Mouse (Mus musculus): ENCODE data around the gene Fbxo2. TPM values are rescaled to one million over a fixed set of nuclear protein-coding genes. Genes with fewer than 3 reads are reported as not detected.

Fbxo2 gene
- total RNA-seq, 1 experiment from 2014 or later = not detected

DNA sequence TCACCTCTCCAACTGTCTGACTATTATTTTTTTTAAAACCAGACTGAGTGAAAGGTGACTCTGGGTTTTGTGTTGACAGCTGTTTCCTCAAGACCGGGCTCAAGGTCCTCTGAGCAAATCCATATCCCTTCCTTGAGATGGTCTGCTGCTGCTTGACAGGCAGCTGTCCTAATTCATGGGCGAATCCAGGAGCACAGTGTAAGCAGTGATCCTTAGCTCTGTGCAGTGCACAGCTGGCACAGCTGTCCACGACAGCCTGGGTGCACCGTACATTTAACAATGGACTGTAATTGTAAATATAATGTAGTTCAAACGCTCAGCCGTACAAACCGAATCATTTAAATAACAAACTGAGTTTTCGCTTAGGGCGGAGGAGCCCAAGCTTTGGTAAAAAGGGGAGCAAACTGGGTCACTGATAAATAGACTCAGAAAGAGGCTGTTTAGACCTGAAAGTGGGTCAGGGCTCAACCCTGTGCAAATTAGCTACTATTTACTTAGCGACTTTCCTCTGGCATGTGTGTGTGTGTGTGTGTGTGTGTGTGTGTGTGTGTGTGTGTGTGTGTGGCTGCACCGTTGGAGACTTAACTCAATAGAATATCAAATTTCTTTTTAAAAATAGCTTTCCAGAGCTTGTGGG, 55.0 kb downstream of the Fbxo2 start:
- ATAC-seq (replicated peaks; ENCODE audit: insufficient number of reproducible peaks, low FRiP score, low TSS enrichment, poor library complexity, severe bottlenecking) = no peak

Other genes starting within 250 kb of the Fbxo2 start
- gene Plod1, start 223.9 kb upstream of the Fbxo2 start, total RNA-seq (2017) = 11.0 to 12.8 TPM (median 12.7 TPM) in 3 replicates
- 41.3 to 61.2 TPM (median 48.2 TPM) in 3 replicates for gene 2510039O18Rik, start 219.7 kb upstream of the Fbxo2 start, total RNA-seq (2017)
- gene Nppb, start 174.8 kb upstream of the Fbxo2 start, total RNA-seq (2017) = not detected in 3 replicates
- not detected in 3 replicates for gene Nppa, start 159.9 kb upstream of the Fbxo2 start, total RNA-seq (2017)
- 6.5 to 18.0 TPM (median 6.7 TPM) in 3 replicates for gene Clcn6, start 121.8 kb upstream of the Fbxo2 start, total RNA-seq (2017)
- 6.4 to 14.7 TPM (median 8.7 TPM) in 3 replicates for gene Mthfr, start 121.5 kb upstream of the Fbxo2 start, total RNA-seq (2017)
- 24.7 to 50.7 TPM (median 27.8 TPM) in 3 replicates for gene Agtrap, start 72.6 kb upstream of the Fbxo2 start, total RNA-seq (2017)
- gene Mad2l2, start 30.2 kb upstream of the Fbxo2 start, total RNA-seq (2017) = 1.5 to 7.6 TPM (median 6.4 TPM) in 3 replicates
- 0.29 to 3.1 TPM in 2 of 3 replicates, not detected in the other for gene Draxin, start 29.9 kb upstream of the Fbxo2 start, total RNA-seq (2017)
- gene Fbxo6, start 8.5 kb upstream of the Fbxo2 start, total RNA-seq (2017) = 12.7 to 17.3 TPM (median 13.8 TPM) in 3 replicates
- gene Fbxo44, start 139 bp upstream of the Fbxo2 start, total RNA-seq (2017) = 1.5 to 3.5 TPM (median 2.6 TPM) in 3 replicates
- gene Disp3, start 127.3 kb downstream of the Fbxo2 start, total RNA-seq (2017) = not detected in 3 replicates

All from monocyte, adult 5-6 weeks (primary cell).